Mouse (Mus musculus): ENCODE results near the gene Entpd3. TPM values are rescaled to one million over a fixed set of nuclear protein-coding genes. Genes with fewer than 3 reads are reported as not detected.

Entpd3 gene
- total RNA-seq, 2 experiments from 2014 or later: 5.4 to 5.6 TPM

DNA sequence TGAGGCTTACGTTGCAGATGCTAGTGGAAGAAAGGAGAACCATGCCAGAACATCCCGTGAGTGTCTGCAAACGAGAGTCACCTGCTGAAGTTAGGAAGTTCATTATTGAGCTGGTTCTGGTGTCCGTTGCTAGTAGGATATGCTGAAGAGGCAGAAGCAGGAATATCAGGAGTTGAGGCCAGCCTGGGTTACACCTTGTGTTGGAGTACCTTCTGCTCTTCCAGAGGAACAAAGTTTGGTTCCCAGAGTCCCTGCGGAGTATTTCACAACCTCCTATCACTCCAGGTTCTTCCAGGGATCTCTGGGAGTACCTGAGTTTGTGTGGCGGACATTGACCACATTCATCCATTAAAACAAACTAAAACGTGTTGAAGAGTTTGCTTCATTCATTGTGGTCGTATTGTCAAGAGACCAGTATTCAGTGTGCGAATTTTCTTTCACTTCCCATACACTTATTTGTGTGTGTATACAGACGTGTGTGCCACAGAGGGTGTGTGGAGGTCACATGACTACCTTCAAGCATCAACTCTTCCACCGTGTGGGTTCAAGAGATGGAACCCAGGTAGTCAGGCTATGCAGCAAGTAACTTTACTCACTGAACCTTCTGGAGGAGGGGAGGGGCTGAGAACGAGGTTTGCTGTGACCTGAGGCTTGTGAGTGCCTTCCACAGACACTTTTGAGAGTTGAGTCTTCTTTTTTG, 38.2 kb downstream of the Entpd3 start:
- no peak for DNase-seq
- intact Hi-C loops (cut with DNase I): no loop called here

DNA sequence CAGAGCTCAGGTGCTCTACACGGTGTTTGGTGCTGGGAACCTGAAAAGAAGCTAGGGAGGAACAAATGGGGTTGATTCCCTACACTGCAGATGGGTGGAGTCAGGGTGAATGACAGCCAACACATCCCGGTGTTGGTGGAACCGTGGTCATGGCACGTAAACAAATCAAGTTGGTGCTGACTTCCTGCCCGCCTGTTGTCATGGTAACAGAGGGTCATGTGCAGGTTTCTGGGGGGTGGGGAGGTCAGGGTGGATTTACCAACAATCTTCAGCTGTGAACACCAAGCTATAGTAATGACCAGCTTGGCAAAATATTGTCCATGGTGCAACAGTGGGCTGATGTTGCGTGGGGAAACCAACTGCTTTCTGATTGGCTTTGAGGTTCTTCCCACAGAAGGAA, 39.1 kb downstream of the Entpd3 start:
- intact Hi-C loops (cut with DNase I): no loop called here
- DNase-seq: no peak

DNA sequence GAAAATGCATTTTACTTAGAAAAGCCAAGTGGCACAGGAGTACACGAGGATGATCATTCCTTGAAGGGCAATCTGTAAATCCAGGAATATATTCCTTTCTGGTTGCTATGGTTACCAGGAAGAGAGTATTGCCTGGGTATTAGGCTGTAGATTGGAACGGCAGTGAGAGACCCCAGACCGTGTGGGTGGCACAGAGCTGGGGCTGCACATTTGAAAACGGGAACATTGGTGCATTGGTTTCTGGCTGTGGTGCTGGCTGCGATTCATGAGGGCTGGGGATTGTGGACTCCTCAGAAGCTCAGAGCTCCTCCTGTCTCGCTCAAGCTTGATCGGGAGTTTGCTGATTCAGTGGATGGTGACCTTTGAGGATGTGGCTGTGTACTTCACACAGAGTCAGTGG, 40.2 kb downstream of the Entpd3 start:
- no peak for DNase-seq
- intact Hi-C loops (cut with DNase I): no loop called here

DNA sequence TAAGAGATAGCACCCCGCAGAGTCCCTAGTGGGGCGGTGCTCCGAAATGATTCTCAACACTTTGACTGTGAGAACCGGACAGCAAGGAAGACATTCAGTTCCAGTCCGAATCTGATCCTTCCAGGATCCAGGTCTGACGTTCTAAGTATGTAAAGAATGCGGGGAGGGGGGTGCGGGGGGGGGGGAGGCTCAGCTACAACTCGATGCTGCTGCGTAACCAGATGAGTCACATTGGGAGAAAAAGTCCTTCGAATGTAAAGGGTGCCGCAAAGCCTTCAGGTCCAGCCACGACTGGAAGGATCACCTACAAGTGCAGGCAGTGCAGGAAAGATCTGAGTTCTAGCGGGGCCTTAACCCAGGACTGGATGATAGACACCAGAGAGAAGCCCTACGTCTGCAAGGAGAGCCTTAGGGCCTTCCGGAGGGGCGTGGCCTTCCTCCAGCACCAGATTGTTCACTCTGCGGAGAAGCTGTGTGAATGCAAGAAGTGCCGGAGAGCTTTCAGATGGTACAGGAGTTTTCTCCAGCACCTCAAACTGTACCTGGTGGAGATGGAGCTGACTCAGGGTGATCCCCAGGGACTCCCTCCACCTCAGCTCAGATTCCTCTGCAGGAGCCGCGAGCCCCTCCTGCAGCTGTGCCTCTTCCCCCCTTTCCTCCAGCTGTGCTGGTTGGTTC, 42.5 kb downstream of the Entpd3 start:
- peak; percentile 26 for DNase-seq
- intact Hi-C loops (cut with DNase I): no loop called here

DNA sequence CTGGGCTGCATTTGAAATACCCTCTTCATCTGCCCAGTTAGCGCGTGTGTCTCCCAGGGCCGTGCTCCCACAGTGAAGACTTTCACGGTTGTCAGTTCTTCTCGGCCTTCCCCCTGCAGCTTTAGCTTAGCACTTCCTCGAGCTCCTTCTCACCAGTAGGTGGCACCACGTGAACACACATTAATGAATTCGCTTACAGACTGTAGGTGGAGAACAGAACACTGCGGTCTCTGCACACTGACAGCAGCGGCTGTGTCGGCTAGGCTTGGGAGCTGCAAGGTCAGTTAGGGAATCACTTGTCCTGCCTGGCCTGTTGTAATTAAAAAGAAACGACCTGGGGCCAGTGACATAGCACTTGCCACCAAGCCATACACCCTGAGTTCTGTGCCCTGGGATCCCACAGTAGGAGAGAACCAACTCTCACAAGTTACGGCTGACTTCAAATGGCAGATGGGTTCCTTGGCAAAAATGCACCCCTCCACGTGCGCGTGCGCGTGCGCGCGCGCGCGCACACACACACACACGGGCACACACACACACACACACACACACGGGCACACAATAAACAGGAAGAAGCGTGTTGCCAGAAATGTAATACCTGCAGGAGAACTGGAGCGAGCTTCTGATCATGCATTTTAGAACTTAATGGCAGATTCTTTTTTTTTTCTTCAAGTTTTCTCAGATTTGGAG, 43.1 kb downstream of the Entpd3 start:
- peak; percentile 88 for DNase-seq
- intact Hi-C loops (cut with DNase I): no loop called here

DNA sequence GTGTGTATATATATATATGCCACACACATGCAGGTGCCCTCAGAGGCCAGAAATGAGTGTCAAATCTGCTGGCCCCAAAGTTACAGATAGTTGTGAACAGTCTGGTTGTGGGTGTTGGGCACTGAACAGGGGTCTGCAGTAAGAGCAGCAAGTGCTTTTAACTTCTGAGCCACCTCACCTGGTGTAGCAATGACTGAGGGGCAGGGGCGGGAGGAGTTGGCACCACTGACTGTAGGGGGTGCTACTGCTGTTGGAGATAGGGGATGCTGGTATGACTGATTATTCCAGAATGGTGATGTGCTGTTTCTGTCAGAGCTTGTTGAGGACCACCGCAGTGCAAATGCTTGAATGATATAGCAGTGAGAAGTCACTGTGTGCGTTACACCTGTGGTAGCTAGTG, 43.7 kb downstream of the Entpd3 start:
- DNase-seq: no peak
- intact Hi-C loops (cut with DNase I): no loop called here

DNA sequence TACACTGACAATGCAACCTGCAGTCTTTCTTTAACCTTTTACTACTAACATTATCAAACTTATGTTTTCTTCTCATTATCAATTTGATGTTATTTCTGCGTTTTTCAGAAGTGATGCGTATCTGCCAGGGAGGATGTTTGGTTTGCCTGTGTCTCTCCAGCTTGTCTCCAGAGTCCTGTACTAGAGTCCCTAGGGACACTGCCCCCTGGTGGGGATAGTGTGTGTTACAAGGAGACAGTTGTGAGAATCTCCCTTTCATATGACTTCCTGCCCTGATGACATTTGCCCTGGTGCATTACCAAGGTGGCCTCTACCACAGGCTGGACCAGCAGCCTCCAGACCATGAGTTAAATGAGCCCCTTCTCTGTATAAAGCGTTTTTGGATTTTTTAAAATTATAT, 46.9 kb downstream of the Entpd3 start:
- peak; percentile 78 for DNase-seq
- intact Hi-C loops (cut with DNase I): loop anchor here (5.0 kb wide), 1 partner anchor 656 kb away; no protein-coding TSS in a partner anchor

DNA sequence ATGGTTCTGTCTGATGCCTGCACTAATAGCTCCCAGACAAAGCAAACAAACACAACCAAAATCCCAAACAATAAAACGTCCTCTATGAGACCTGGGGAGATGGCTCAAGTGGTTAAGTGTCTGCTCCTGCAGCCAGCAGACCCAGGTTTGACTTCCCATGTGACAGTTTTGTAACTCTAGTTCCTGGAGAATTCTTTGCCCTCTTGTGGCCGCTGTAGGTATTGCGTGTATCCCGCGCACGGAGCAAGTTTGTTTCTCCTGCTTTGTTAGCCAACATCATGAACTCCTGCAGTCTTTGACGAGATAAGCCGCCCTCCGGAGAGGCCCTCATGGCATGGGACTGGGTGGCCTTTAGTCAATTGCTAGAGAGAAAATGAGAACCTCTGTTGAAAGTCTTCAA, 51.9 kb downstream of the Entpd3 start:
- peak; percentile 62 for DNase-seq
- intact Hi-C loops (cut with DNase I): no loop called here

DNA sequence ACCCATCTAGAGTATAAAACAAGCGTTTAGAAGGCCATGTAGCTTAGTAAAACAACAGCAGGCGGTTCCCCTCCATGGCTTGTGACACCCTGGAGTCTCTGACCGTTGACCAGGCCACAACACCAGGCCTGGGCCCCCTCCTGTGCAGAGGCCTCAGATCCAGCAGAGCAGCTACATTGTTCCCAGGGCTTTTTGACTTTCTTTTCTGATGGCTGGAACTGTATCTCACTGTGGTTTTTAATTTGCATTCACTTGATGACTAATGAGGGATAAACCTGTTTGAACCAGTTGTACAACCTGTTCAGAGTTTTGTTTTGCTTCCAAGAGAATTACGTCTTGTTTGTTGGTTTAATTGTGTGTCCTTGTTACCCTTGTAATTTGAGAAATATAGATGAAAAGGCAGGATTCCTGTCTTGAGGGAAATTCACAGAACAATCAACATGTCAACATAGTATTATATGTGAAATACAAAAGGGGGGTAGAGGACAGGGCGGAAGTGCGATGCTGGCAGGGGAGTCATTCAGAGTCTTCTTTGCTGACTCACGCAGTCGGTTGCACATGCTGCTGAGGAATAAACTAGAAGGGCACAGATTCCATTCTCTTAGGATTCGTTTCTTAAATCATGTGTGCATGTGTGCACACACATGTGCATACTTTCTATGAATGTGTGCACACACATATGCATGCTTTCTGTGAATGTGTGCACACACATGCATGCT, 53.9 kb downstream of the Entpd3 start:
- DNase-seq: no peak
- intact Hi-C loops (cut with DNase I): no loop called here

DNA sequence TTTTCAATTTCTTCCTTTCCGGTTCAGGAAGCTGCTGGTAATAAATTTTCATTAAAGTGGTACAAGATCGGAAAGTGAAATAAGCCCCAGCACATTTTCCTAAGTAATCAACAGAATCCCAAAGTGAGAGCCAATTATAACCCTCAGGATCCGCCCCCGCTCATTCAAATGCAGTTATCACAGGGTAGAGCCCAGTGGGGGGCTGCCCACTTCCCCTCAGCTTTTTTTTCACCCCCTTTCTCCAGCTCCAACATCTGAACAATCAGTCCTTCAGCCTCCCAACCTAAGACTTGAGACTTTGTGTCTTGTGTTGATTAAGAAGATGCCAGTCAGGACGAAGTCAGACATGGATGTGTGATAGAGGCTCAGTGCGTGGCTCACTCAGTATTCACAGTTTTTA, 55.2 kb downstream of the Entpd3 start:
- intact Hi-C loops (cut with DNase I): no loop called here
- DNase-seq: no peak

DNA sequence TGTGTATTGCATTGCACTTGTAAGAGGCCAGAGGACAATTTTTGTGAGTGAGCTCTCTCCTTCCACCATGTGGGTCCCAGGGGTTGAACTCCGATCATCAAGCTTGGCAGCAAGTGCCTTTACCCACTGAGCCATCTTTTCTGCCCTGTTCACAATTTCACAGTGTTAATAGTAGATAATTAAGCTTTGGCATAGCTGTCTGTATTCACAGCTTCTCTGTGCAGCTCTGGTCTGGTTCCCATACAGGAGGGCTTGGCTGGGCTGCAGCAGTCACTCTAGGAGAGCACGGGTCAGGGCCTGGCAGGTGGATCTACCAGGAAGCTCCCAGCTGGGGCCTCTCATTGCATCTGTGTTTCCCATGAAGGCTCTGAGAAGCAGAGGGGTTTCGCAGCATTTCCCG, 55.7 kb downstream of the Entpd3 start:
- intact Hi-C loops (cut with DNase I): no loop called here

DNA sequence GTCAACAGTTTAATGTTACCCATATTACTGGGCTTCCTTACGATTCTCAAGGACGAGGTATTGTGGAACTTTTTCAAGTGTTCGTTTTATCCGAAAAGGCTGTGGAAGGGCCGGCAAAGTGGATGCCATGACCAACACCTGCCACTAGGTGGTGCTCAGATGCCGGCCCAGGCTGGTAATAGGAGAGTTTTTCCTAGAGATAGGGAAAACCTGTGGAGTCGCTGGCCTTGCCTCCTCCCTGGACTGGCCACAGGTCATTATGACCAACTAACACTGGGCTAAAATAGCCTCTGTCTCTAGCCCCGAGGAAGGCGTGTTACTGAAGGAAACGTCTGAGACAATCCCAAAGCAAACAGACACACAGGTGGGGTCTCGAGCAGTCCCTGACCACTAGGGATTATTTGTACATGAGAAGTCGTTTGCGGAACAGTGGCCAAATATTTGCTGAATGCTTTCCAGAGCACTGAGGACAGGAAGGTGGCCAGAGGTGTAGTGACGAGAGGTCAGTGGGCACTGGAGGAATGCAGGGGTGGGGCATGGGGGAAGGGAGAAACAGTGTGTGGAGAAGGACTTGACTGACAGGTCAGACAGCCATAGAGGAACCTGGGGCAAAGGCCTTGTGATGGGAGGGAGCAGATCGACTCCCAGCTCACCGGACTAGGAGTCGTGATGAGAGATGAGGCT, 62.0 kb downstream of the Entpd3 start:
- DNase-seq: peak; percentile 76
- intact Hi-C loops (cut with DNase I): no loop called here

More for the DNA sequence above, 55.7 kb downstream of the Entpd3 start:
- peak; percentile 72 for DNase-seq

DNA sequence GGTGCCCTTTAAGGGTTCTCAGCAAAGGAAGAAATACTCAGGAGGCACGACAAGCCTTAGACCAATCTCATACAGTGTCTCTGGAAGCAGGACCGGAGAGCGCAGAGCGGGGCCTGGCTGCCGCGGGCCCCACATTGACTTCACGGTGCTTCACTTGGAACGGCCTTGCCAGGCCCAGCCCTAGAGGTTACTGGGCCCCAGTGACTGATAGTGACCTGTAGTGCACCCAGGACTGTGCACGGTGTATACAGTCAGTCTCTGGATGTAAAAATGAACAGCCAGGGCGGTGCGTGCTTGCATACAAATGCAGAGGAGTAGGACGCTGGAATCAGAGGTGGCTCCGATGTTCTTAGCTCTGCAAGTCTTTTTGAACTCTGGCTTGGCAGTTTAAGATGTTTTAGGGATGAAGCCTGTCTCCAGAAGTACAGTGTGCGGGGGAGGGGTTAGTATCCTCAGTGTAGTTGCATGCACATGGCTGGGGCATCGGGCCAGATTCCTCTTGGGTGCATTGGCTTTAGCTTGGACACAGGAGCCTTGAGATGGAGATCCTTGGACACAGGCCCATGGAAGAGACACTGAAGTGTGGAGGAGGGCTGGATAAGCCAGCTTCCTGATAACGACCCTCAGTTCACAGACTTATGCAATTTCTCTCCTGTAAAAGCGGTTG, 62.7 kb downstream of the Entpd3 start:
- intact Hi-C loops (cut with DNase I): no loop called here
- DNase-seq: peak; percentile 64

DNA sequence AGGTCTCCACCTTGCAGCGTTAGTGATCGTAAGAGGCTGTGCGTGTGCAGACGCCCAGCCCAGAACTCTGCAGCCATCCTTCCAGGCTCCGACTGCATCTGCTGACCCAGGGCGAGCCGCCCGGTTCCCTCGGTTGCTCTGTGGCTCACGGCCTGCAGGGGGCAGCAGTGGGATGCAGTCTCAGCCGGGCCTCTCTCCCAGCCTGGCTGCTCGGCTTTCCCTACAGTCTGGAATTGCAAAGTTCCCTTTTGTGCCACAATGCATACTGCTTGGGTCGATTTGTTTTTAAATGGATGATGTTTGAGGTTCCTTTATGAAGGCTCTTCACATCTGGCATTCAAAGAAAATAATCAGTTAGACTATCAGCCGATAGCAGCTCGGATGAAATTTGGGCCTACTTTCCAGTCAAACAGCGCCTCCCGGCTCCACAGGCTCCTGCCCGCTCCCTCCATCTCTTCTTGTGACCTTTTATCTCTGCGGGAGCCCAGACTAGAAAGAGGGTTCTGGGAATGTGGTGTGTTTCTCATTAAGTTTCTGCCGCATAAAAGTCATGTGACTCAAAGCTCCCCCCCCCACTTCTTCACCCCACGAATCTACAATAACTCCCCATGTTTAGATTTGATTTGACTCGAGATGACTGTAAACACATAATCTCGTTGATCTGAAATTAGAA, 63.4 kb downstream of the Entpd3 start:
- DNase-seq: peak; percentile 88
- intact Hi-C loops (cut with DNase I): no loop called here

DNA sequence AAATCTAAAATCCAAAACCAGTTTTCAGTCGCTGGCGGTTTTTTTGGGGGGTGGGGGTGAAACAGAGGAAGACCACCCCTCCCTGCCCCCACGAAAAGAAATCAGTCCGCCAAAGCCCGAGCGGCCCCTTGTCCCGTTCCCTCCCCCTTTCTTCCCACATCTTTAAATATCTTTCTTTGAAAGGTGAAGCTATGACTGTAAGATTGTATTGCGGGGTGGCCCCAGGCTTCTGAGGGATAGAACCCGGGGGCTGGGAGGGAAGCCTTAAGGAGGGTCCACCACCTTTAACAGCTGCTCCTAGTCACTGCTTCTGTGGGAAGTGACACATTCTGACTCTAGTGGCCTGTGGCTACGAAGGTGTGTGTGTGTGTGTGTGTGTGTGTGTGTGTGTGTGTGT, 63.9 kb downstream of the Entpd3 start:
- intact Hi-C loops (cut with DNase I): no loop called here
- no peak for DNase-seq

DNA sequence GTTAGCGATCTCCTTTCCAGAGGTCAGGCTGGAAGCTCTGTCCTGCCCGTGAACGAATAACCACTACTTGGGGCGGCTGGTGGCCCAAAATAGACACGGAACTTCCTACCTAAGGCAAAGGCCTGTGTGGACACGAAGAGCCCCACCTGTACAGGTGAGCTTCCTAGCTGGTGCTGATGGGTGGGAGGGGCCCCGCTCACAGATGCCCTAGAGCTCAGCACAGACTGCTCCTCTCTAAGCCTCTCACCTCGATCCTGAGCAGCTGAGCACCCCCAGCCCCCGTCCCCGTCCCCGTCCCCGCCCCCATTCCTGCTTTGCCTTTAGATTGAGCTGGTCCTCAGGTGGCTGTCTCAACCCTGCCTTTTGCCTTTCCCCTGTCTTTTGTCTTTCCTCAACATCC, 64.3 kb downstream of the Entpd3 start:
- intact Hi-C loops (cut with DNase I): no loop called here
- DNase-seq: no peak

DNA sequence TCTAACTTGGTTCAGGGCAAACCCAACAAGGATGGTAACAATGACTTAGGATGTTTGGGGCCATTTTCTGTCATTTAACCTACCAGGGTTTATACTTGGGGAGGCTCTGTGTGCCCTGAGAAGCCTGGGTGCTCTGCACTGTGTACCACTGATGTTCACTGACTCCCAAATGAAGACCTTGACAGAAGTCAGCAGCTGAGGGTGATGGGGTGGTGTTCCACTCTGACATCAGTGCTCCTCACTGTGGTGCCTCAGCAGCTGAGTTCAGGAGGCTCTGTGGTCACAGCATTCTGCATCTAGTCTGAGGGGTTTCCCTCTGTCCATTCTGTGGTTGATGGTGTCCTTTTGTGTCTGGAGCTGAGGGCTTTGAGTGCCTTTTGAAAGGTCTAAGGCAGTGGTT, 71.4 kb downstream of the Entpd3 start:
- no peak for DNase-seq
- intact Hi-C loops (cut with DNase I): no loop called here

DNA sequence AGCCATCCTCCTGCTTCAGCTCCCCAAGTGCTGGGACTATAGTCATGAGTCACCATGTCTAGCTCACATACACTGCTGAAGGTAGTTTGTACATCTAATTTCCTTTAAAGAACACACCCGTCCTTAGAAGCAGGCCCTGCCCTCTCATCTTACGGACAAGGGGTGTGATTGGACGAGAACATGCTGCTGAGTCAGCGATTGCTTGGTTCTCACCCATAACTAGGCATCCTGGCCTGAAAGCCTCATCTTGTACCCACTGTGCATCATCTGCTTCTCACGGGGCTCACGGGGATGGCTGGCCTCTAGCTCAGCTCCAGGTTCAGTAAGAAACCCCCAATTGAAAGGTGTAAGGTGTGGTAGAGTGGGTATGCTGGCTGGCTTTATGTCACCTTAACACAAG, 74.4 kb downstream of the Entpd3 start:
- intact Hi-C loops (cut with DNase I): no loop called here
- DNase-seq: no peak

Measured in left cerebral cortex, postnatal 4 days (tissue).